Mouse (Mus musculus) liver, embryonic 14.5 days (tissue): ENCODE data around the gene Krtap4-8.

Experiments used
- CTCF ChIP-seq: IDR thresholded peaks from 2 replicates; pipeline ENCODE4 v1.5.1; 2016; ENCODE audit warnings: antibody characterized with exemption, low read depth, control low read depth
- EP300 ChIP-seq: IDR thresholded peaks from 2 replicates; pipeline ENCODE4 v1.6.1; 2016; ENCODE audit warnings: antibody characterized with exemption, low read depth

GRCm38 (mm10) chr11:99780604-99781003, at the start of gene Krtap4-8:
- no peak for TF ChIP-seq EP300
- no peak for TF ChIP-seq CTCF
